Mouse (Mus musculus): ENCODE measurements around the gene Phf5a.

Gene Phf5a

GRCm38 (mm10) chr15:81882348-81882747 is 10.6 kb upstream of the Phf5a start:
- no peak for DNase-seq

- DNase-seq, result no peak
Observed at GRCm38 (mm10) chr15:81879531-81880401, 8.1 kb upstream of the Phf5a start.

- peak; percentile 100 for DNase-seq
Observed at GRCm38 (mm10) chr15:81872262-81873136, 788 bp upstream of the Phf5a start, which contains the start of gene Aco2. Gene Aco2 (plus strand): TSS chr15:81872309.

- DNase-seq, result no peak
Observed at GRCm38 (mm10) chr15:81869985-81870384, 1.7 kb downstream of the Phf5a start.

GRCm38 (mm10) chr15:81864238-81864637 is 7.5 kb downstream of the Phf5a start:
- DNase-seq, result no peak

GRCm38 (mm10) chr15:81860471-81861135 is 11.1 kb downstream of the Phf5a start:
- peak; percentile 82 for DNase-seq

GRCm38 (mm10) chr15:81859330-81860255 is 12.1 kb downstream of the Phf5a start:
- DNase-seq, result peak; percentile 97

- peak; percentile 73 for DNase-seq
Observed at GRCm38 (mm10) chr15:81858517-81859329, 13.0 kb downstream of the Phf5a start, which contains the start of gene Tob2. Gene Tob2 (minus strand): TSS chr15:81858796.

GRCm38 (mm10) chr15:81858138-81858516 is 13.6 kb downstream of the Phf5a start:
- DNase-seq, result peak; percentile 95

- DNase-seq, result peak; percentile 38
Observed at GRCm38 (mm10) chr15:81857724-81858116, 14.0 kb downstream of the Phf5a start.

GRCm38 (mm10) chr15:81856938-81857723 is 14.6 kb downstream of the Phf5a start:
- DNase-seq, result no peak

- DNase-seq, result peak; percentile 92
Observed at GRCm38 (mm10) chr15:81856030-81856790, 15.5 kb downstream of the Phf5a start.

GRCm38 (mm10) chr15:81853081-81853480 is 18.6 kb downstream of the Phf5a start:
- DNase-seq, result no peak

GRCm38 (mm10) chr15:81852411-81853000 is 19.2 kb downstream of the Phf5a start:
- DNase-seq, result no peak

GRCm38 (mm10) chr15:81851375-81851774 is 20.3 kb downstream of the Phf5a start:
- no peak for DNase-seq

- no peak for DNase-seq
Observed at GRCm38 (mm10) chr15:81850718-81851117, 21.0 kb downstream of the Phf5a start.

GRCm38 (mm10) chr15:81849104-81849503 is 22.6 kb downstream of the Phf5a start:
- no peak for DNase-seq

- peak; percentile 91 for DNase-seq
Observed at GRCm38 (mm10) chr15:81848301-81848700, 23.4 kb downstream of the Phf5a start.

- no peak for DNase-seq
Observed at GRCm38 (mm10) chr15:81847861-81848260, 23.9 kb downstream of the Phf5a start.
